38 mouse cellular contexts compared by ENCODE assay signal in genomic region chr17:34517252-34517651, GRCm38 (mm10). TPM values are rescaled to one million over a fixed set of nuclear protein-coding genes. Genes with fewer than 3 reads are reported as not detected.
"Had no signal": no experiment of that assay in that cellular context is flagged by ENCODE, and none has a peak within 500 bp of the region (broad histone marks: within the 10 kb centered on the region; RNA-seq: fewer than 3 reads in every experiment).

Gene Btnl6 (minus strand): TSS chr17:34517352.

- ATAC-seq: forebrain, embryonic 16.5 days; hindbrain, postnatal 0 days; liver, embryonic 12.5 days had no signal

- H3K9ac ChIP-seq: heart, embryonic 12.5 days; hindbrain, embryonic 13.5 days; hindbrain, embryonic 15.5 days; limb, embryonic 13.5 days; limb, embryonic 15.5 days; liver, embryonic 12.5 days; liver, embryonic 14.5 days had no signal

- H3K4me3 ChIP-seq: heart, adult 2 months; heart, embryonic 12.5 days; hindbrain, embryonic 13.5 days; hindbrain, embryonic 15.5 days; limb, embryonic 13.5 days; limb, embryonic 15.5 days; liver, embryonic 12.5 days had no signal

- H3K27me3 ChIP-seq: hindbrain, embryonic 13.5 days; hindbrain, embryonic 15.5 days; limb, embryonic 15.5 days had no signal

- H3K4me2 ChIP-seq: heart, embryonic 12.5 days; hindbrain, embryonic 13.5 days; hindbrain, embryonic 15.5 days; limb, embryonic 13.5 days; limb, embryonic 15.5 days; liver, embryonic 12.5 days had no signal

- H3K27ac ChIP-seq: heart, adult 2 months; hindbrain, embryonic 13.5 days; hindbrain, embryonic 15.5 days; hindbrain, postnatal 0 days; limb, embryonic 13.5 days; limb, embryonic 15.5 days; liver, embryonic 12.5 days; liver, embryonic 14.5 days had no signal

- H3K36me3 ChIP-seq: heart, embryonic 12.5 days; hindbrain, embryonic 13.5 days; hindbrain, embryonic 15.5 days; limb, embryonic 13.5 days; limb, embryonic 15.5 days; liver, embryonic 12.5 days had no signal

- H3K9me3 ChIP-seq: heart, embryonic 12.5 days; hindbrain, embryonic 13.5 days; hindbrain, embryonic 15.5 days; limb, embryonic 13.5 days; limb, embryonic 15.5 days; liver, embryonic 12.5 days had no signal

- H3K4me1 ChIP-seq: heart, embryonic 12.5 days; hindbrain, embryonic 13.5 days; hindbrain, embryonic 15.5 days; limb, embryonic 13.5 days; limb, embryonic 15.5 days; liver, embryonic 12.5 days had no signal

- DNase-seq: gastrocnemius, postnatal 14 days; gastrocnemius, postnatal 36 days; heart, adult 2 months; heart, postnatal 4 days; kidney, adult 18-20 months; kidney, adult 8-10 months; kidney, postnatal 10 days; kidney, postnatal 25 days; kidney, postnatal 4 days; layer of hippocampus, adult 9-11 months; layer of hippocampus, postnatal 36 days; left cerebral cortex, postnatal 4 days had no signal

RNA-seq across cellular contexts. Expression of gene Btnl6, which starts in this region (rescaled TPM):
- total RNA-seq: gastrocnemius, adult 8-10 months; gastrocnemius, postnatal 14 days; gastrocnemius, postnatal 36 days; granulocyte monocyte progenitor cell, adult 5-6 weeks; heart, adult 2 months; heart, postnatal 25 days; heart, postnatal 4 days; hindbrain, postnatal 0 days; layer of hippocampus, adult 18-20 months; layer of hippocampus, adult 8-10 months; layer of hippocampus, postnatal 14 days; layer of hippocampus, postnatal 36 days; left cerebral cortex, adult 18-20 months; left cerebral cortex, adult 8-10 months; left cerebral cortex, postnatal 10 days; left cerebral cortex, postnatal 25 days; left cerebral cortex, postnatal 4 days; liver, adult 2 months had no signal
- polyA plus RNA-seq: forebrain, embryonic 16.5 days; frontal cortex, adult 2 months; heart, adult 2 months; heart, embryonic 12.5 days; heart, embryonic 14.5 days; hindbrain, embryonic 11.5 days; hindbrain, embryonic 13.5 days; hindbrain, embryonic 15.5 days; kidney, embryonic 14.5 days; kidney, embryonic 16.5 days; limb, embryonic 11.5 days; limb, embryonic 13.5 days; limb, embryonic 15.5 days; liver, adult 2 months; liver, embryonic 12.5 days; liver, embryonic 14.5 days had no signal
